Mouse (Mus musculus): ENCODE data around the gene Mrpl27. TPM values are rescaled to one million over a fixed set of nuclear protein-coding genes. Genes with fewer than 3 reads are reported as not detected.

Mrpl27 gene
- total RNA-seq, 2 experiments from 2014 or later = 66.0 to 68.6 TPM

DNA sequence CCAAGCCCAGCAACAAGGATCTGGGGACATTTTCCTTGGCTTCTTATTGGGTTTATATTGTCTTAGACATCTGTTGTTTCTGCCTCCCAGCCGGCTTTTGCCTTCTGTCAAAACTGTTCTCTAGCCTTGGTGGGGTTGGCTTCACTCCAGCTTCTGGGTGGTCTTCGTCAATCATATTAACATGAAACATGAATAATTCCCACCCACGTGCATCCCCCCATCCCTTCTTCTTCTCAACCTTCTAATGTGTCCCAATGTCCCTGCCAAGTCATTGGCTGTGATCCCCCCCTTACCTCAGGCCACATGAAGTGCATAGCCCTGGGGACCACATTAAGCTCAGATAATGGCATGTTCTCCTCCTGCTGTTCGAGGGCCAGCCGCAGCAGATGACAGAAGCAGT, 50.9 kb downstream of the Mrpl27 start, which contains the start of gene Gm11541:
Gene Gm11541 (minus strand): TSS at position 28 of the 400 bp plus-strand sequence.
- intact Hi-C loops (cut with DNase I) = no loop called here
- DNase-seq (ENCODE audit: low spot score in 2 of 2) = no peak

Other genes with a start within 250 kb of the Mrpl27 start
- 100 to 1,000 TPM in 1 of 2 experiments, 10 to 100 TPM in 1; 70.9 to 105 TPM for gene Cacna1g, start 179.6 kb upstream of the Mrpl27 start, total RNA-seq (2021)
- gene Spata20, start 167.6 kb upstream of the Mrpl27 start, total RNA-seq (2021) = 1 to 10 TPM in 1 of 2 experiments, under 1 TPM in 1; 0.27 to 1.3 TPM
- gene Epn3, start 153.8 kb upstream of the Mrpl27 start, total RNA-seq (2021) = 1 to 10 TPM in 1 of 2 experiments, under 1 TPM in 1; 0.77 to 1.4 TPM
- 1 to 10 TPM; 5.5 to 7.7 TPM for gene Mycbpap, start 132.0 kb upstream of the Mrpl27 start, total RNA-seq (2021)
- 10 to 100 TPM; 15.2 to 15.9 TPM for gene Rsad1, start 104.5 kb upstream of the Mrpl27 start, total RNA-seq (2021)
- gene Chad, start 88.7 kb upstream of the Mrpl27 start, total RNA-seq (2021) = under 1 TPM in 1 of 2 experiments, not detected in 1; 0.20 TPM
- 10 to 100 TPM; 14.8 to 16.7 TPM for gene Acsf2, start 51.9 kb upstream of the Mrpl27 start, total RNA-seq (2021)
- gene Lrrc59, start 24.0 kb upstream of the Mrpl27 start, total RNA-seq (2021) = 10 to 100 TPM; 86.6 to 90.4 TPM
- not detected for gene Eme1, start 197 bp downstream of the Mrpl27 start, total RNA-seq (2021)
- 10 to 100 TPM; 24.5 to 26.0 TPM for gene Xylt2, start 23.7 kb downstream of the Mrpl27 start, total RNA-seq (2021)
- not detected for gene Gm11541, start 50.7 kb downstream of the Mrpl27 start, total RNA-seq (2021)
- gene Cdc34b, start 88.0 kb downstream of the Mrpl27 start, total RNA-seq (2021) = under 1 TPM in 1 of 2 experiments, not detected in 1; 0.34 TPM
- under 1 TPM in 1 of 2 experiments, not detected in 1; 0.22 TPM for gene Tmem92, start 128.9 kb downstream of the Mrpl27 start, total RNA-seq (2021)

All from left cerebral cortex, postnatal 36 days (tissue).